Mouse (Mus musculus): ENCODE results near the gene Runx2. TPM values are rescaled to one million over a fixed set of nuclear protein-coding genes. Genes with fewer than 3 reads are reported as not detected.

Gene Runx2
- not detected in 2 replicates for total RNA-seq (2012; rRNA removed)
- polyA plus RNA-seq (2012; ENCODE audit: insufficient read depth in 1 of 2, insufficient read length in 2 of 2, low read depth in 1 of 2, low replicate concordance in 2 of 2, missing spikeins in 1 of 2) = not detected

DNA sequence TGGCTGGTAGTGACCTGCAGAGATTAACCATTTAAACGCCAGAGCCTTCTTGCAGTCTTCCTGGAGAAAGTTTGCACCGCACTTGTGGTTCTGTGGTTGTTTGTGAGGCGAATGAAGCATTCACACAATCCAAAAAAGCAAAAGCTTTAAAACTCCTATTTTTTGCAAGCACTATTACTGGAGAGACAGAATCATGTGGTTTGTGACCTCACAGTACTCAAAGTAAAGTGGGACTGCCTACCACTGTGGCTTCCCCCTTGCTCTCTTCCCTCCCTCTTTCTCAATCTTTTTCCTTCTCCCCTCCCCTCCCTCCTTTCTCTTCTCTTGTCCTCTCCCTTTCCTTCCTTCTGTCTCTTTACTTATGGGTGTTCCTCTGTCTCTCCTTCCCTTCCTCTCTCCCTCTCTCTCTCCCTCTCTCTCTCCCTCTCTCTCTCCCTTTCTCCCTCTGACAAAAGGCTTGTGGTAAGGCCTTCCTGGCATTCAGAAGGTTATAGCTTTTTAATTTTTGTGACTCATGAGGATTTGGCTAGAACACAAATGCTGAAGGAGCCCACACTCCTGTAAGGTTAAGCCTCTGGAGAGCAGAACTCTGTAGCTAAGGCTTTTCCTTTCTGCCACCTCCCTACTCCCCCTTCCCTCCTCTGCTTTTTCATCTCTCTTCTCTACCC, at the start of gene Runx2:
Gene Runx2 (minus strand): TSS at position 290 of the 668 bp plus-strand sequence.
- Histone ChIP-seq H3K4me1 (ENCODE audit: control insufficient read depth in 1 of 2, insufficient read depth in 2 of 2, low read length in 2 of 2) (no peaks in the 10 kb centered on the region), H3K9me3 (replicated peaks; ENCODE audit: insufficient read depth, low read length) (no peaks in the 10 kb centered on the region), H3K27me3 (ENCODE audit: control insufficient read depth in 1 of 2, insufficient read depth in 2 of 2, low read length in 2 of 2) (no peaks in the 10 kb centered on the region), H3K9ac (ENCODE audit: control insufficient read depth, low read depth, low read length, poor library complexity, severe bottlenecking) (no peak within 1 kb of the TSS), H3K79me2 (ENCODE audit: control insufficient read depth, insufficient read depth, low read length, poor library complexity) (no peaks in the 10 kb centered on the region), H3K36me3 (ENCODE audit: control insufficient read depth in 1 of 2, insufficient read depth in 2 of 2, low read length in 2 of 2) (peaks cover 0 to 10% of the 10 kb centered on the region in 2 experiments; a peak in 2 of 4 replicates), H3K4me3 (ENCODE audit: control insufficient read depth in 1 of 2, insufficient read depth in 1 of 2, low read depth in 2 of 2, low read length in 2 of 2) (no peak within 1 kb of the TSS), H3K27ac (ENCODE audit: control insufficient read depth, low read depth, low read length) (no peak within 1 kb of the TSS)
- DNase-seq (ENCODE audit: low read depth, low spot score) = no peak
- TF ChIP-seq ELF1 (IDR thresholded peaks at IDR 0.05; ENCODE audit: low read depth, low read length) = no peak
- no peak for TF ChIP-seq MAX (IDR thresholded peaks at IDR 0.05; ENCODE audit: low read length)
- no peak for TF ChIP-seq EP300 (IDR thresholded peaks at IDR 0.05; ENCODE audit: low read depth in 1 of 2, low read length in 2 of 2)
- no peak for TF ChIP-seq KAT2A (conservative IDR thresholded peaks at IDR 0.05; ENCODE audit: low read depth, low read length)
- TF ChIP-seq RCOR1 (IDR thresholded peaks at IDR 0.05; ENCODE audit: low read depth, low read length) = no peak
- TF ChIP-seq JUND (IDR thresholded peaks at IDR 0.05; ENCODE audit: low read depth, low read length) = no peak
- no peak for TF ChIP-seq HCFC1 (IDR thresholded peaks at IDR 0.05; ENCODE audit: low read depth, low read length)
- no peak for TF ChIP-seq TCF12 (IDR thresholded peaks at IDR 0.05; ENCODE audit: low read depth, low read length)
- no peak for TF ChIP-seq TBP (IDR thresholded peaks at IDR 0.05; ENCODE audit: low read depth, low read length)
- TF ChIP-seq ZMIZ1 (IDR thresholded peaks at IDR 0.05; ENCODE audit: low read depth, low read length) = no peak
- TF ChIP-seq MXI1 (IDR thresholded peaks at IDR 0.05; ENCODE audit: low read depth, low read length) = no peak
- TF ChIP-seq USF1 (IDR thresholded peaks at IDR 0.05; ENCODE audit: low read depth, low read length) = no peak
- TF ChIP-seq BHLHE40 (IDR thresholded peaks at IDR 0.05; ENCODE audit: borderline replicate concordance, low read depth, low read length) = no peak
- no peak for TF ChIP-seq ZNF384 (IDR thresholded peaks at IDR 0.05; ENCODE audit: low read depth, low read length)
- no peak for TF ChIP-seq MAZ (IDR thresholded peaks at IDR 0.05; ENCODE audit: low read depth, low read length)
- no peak for TF ChIP-seq SIN3A (IDR thresholded peaks at IDR 0.05; ENCODE audit: low read length)
- TF ChIP-seq RAD21 (IDR thresholded peaks at IDR 0.05; ENCODE audit: low read depth, low read length) = no peak
- TF ChIP-seq MYC (IDR thresholded peaks at IDR 0.05; ENCODE audit: low read depth, low read length) = no peak
- TF ChIP-seq ZC3H11A (IDR thresholded peaks at IDR 0.05; ENCODE audit: low read depth, low read length) = no peak

GRCm38 (mm10) chr17:44863165-44863564, 48.6 kb upstream of the Runx2 start:
- peaks cover 0 to 4% of the 10 kb centered on the region in 2 experiments; a peak in 2 of 4 replicates for H3K36me3 ChIP-seq (ENCODE audit: control insufficient read depth in 1 of 2, insufficient read depth in 2 of 2, low read length in 2 of 2)
- no peak for TF ChIP-seq E2F4 (IDR thresholded peaks at IDR 0.05; ENCODE audit: borderline replicate concordance, low read depth, low read length)
- TF ChIP-seq RAD21 (IDR thresholded peaks at IDR 0.05; ENCODE audit: low read depth, low read length) = no peak
- TF ChIP-seq CHD2 (IDR thresholded peaks at IDR 0.05; ENCODE audit: low read length) = no peak
- no peak for TF ChIP-seq TAL1 (IDR thresholded peaks at IDR 0.05; ENCODE audit: low read length)
- TF ChIP-seq NELFE (IDR thresholded peaks at IDR 0.05; ENCODE audit: low read depth, low read length) = no peak
- TF ChIP-seq ZC3H11A (IDR thresholded peaks at IDR 0.05; ENCODE audit: low read depth, low read length) = no peak
- TF ChIP-seq MXI1 (IDR thresholded peaks at IDR 0.05; ENCODE audit: low read depth, low read length) = no peak
- TF ChIP-seq POLR2AphosphoS5 (IDR thresholded peaks at IDR 0.05; ENCODE audit: borderline replicate concordance, low read depth, low read length) = no peak
- no peak for TF ChIP-seq NRF1 (IDR thresholded peaks at IDR 0.05; ENCODE audit: insufficient read depth, low read depth, low read length, poor library complexity, severe bottlenecking)
- H3K9me3 ChIP-seq (replicated peaks; ENCODE audit: insufficient read depth, low read length) = no peaks in the 10 kb centered on the region
- H3K27ac ChIP-seq (ENCODE audit: control insufficient read depth, low read depth, low read length) = no peak overlapping the region
- H3K9ac ChIP-seq (ENCODE audit: control insufficient read depth, low read depth, low read length, poor library complexity, severe bottlenecking) = no peak overlapping the region
- H3K4me1 ChIP-seq (ENCODE audit: control insufficient read depth in 1 of 2, insufficient read depth in 2 of 2, low read length in 2 of 2) = peaks cover 2 to 4% of the 10 kb centered on the region in 2 experiments; a peak in 2 of 4 replicates
- H3K79me2 ChIP-seq (ENCODE audit: control insufficient read depth, insufficient read depth, low read length, poor library complexity) = no peaks in the 10 kb centered on the region
- no peak overlapping the region for H3K4me3 ChIP-seq (ENCODE audit: control insufficient read depth in 1 of 2, insufficient read depth in 1 of 2, low read depth in 2 of 2, low read length in 2 of 2)
- no peaks in the 10 kb centered on the region for H3K27me3 ChIP-seq (ENCODE audit: control insufficient read depth in 1 of 2, insufficient read depth in 2 of 2, low read length in 2 of 2)
- DNase-seq (ENCODE audit: low read depth, low spot score) = no peak
